Mouse (Mus musculus) C2C12 (cell line): ENCODE results near the gene Sv2a.

ENCODE experiments used
- CTCF ChIP-seq: IDR thresholded peaks from one replicate; pipeline ENCODE4 v1.5.1; 2011; ENCODE audit not compliant: control insufficient read depth, insufficient read depth, insufficient read length
- MAX ChIP-seq: IDR thresholded peaks from one replicate; pipeline ENCODE4 v1.6.1; 2011; ENCODE audit warnings: mild to moderate bottlenecking, control low read depth

DNA sequence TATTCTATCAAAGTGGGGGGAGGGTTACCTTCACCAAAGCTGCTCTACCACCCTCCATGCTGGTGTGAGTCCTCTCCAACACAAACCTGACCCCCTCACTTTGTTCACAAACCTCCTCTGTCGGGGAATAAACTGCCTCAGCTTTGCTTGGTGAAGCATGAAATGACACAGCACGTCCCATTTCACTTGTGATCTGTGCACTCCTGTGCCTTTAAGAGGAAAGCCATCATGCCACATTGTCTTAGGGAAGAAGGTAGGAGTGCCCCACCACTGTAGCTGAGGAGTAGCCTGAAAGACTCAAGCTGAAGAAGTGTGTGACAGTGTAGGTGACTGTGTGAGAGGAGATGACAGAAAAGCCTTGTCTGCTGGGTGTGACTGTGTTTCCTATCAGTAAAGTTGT lies 44.5 kb downstream of the Sv2a start:
- TF ChIP-seq CTCF (no peak), MAX (no peak)
